Mouse (Mus musculus): ENCODE measurements around the gene Mlph. TPM values are rescaled to one million over a fixed set of nuclear protein-coding genes. Genes with fewer than 3 reads are reported as not detected.

Mlph gene
- total RNA-seq, 1 experiment, result 0.36 TPM

GRCm38 (mm10) chr1:90998891-90999611 lies 84.2 kb downstream of the Mlph start:
- Histone ChIP-seq H3K9ac (ENCODE audit: insufficient read depth, low read depth, low read length, poor library complexity, severe bottlenecking) (peak overlapping the region; percentile 73), H3K4me1 (ENCODE audit: control insufficient read depth in 2 of 2, insufficient read depth in 2 of 2, low read length in 2 of 2, poor library complexity in 1 of 2) (0 out of 4 replicates have a peak, but pooled peaks cover 0 to 1% of the 10 kb centered on the region in 2 experiments), H3K9me3 (ENCODE audit: control insufficient read depth, insufficient read depth, low read depth, low read length) (no peaks in the 10 kb centered on the region), H3K27ac (ENCODE audit: insufficient read depth, low read depth, low read length, poor library complexity, severe bottlenecking) (no peak overlapping the region), H3K36me3 (ENCODE audit: control insufficient read depth, insufficient read depth, low read length, poor library complexity, severe bottlenecking) (no peaks in the 10 kb centered on the region), H3K4me3 (ENCODE audit: insufficient read depth in 1 of 2, low read depth in 1 of 2, low read length in 2 of 2, poor library complexity in 1 of 2, severe bottlenecking in 1 of 2) (peak overlapping the region; percentile 53 to 70)
- in situ Hi-C loops (cut with MboI; ENCODE audit: low sequenced_read_pairs in 2 of 2, unreplicated experiment in 2 of 2), result no loop called here
- no peak for DNase-seq (ENCODE audit: low read depth, low spot score)
- TF ChIP-seq MAFK (IDR thresholded peaks at IDR 0.05; ENCODE audit: insufficient read depth, low read depth, low read length) (no peak), HCFC1 (IDR thresholded peaks at IDR 0.05; ENCODE audit: borderline replicate concordance, insufficient read depth, low read length) (no peak), ZC3H11A (IDR thresholded peaks at IDR 0.05; ENCODE audit: borderline replicate concordance, low read depth, low read length) (no peak), ZNF384 (IDR thresholded peaks at IDR 0.05; ENCODE audit: low read depth, low read length) (no peak), CHD2 (IDR thresholded peaks at IDR 0.05; ENCODE audit: low read depth, low read length) (no peak)

GRCm38 (mm10) chr1:90999911-91000601 lies 85.2 kb downstream of the Mlph start:
- Histone ChIP-seq H3K4me1 (ENCODE audit: control insufficient read depth in 2 of 2, insufficient read depth in 2 of 2, low read length in 2 of 2, poor library complexity in 1 of 2) (0 out of 4 replicates have a peak, but pooled peaks cover 0 to 1% of the 10 kb centered on the region in 2 experiments), H3K9ac (ENCODE audit: insufficient read depth, low read depth, low read length, poor library complexity, severe bottlenecking) (no peak overlapping the region), H3K4me3 (ENCODE audit: insufficient read depth in 1 of 2, low read depth in 1 of 2, low read length in 2 of 2, poor library complexity in 1 of 2, severe bottlenecking in 1 of 2) (no peak overlapping the region), H3K36me3 (ENCODE audit: control insufficient read depth, insufficient read depth, low read length, poor library complexity, severe bottlenecking) (no peaks in the 10 kb centered on the region), H3K9me3 (ENCODE audit: control insufficient read depth, insufficient read depth, low read depth, low read length) (no peaks in the 10 kb centered on the region), H3K27ac (ENCODE audit: insufficient read depth, low read depth, low read length, poor library complexity, severe bottlenecking) (no peak overlapping the region)
- in situ Hi-C loops (cut with MboI; ENCODE audit: low sequenced_read_pairs in 2 of 2, unreplicated experiment in 2 of 2), result no loop called here
- DNase-seq (ENCODE audit: low read depth, low spot score), result no peak
- TF ChIP-seq MAFK (IDR thresholded peaks at IDR 0.05; ENCODE audit: insufficient read depth, low read depth, low read length) (no peak), HCFC1 (IDR thresholded peaks at IDR 0.05; ENCODE audit: borderline replicate concordance, insufficient read depth, low read length) (no peak), ZNF384 (IDR thresholded peaks at IDR 0.05; ENCODE audit: low read depth, low read length) (no peak), CHD2 (IDR thresholded peaks at IDR 0.05; ENCODE audit: low read depth, low read length) (no peak), ZC3H11A (IDR thresholded peaks at IDR 0.05; ENCODE audit: borderline replicate concordance, low read depth, low read length) (no peak)

Other genes with a start within 250 kb of the Mlph start
- 0.26 and 0.89 TPM in 2 replicates for gene Col6a3, start 71.1 kb upstream of the Mlph start, total RNA-seq (2012; rRNA removed)
- gene Prlh, start 38.0 kb downstream of the Mlph start, total RNA-seq (2012; rRNA removed), result not detected in 2 replicates
- 0.62 and 0.63 TPM in 2 replicates for gene Rab17, start 54.6 kb downstream of the Mlph start, total RNA-seq (2012; rRNA removed)
- 20.5 and 31.5 TPM in 2 replicates for gene Lrrfip1, start 83.7 kb downstream of the Mlph start, total RNA-seq (2012; rRNA removed)
- 2.6 and 3.6 TPM in 2 replicates for gene Rbm44, start 230.0 kb downstream of the Mlph start, total RNA-seq (2012; rRNA removed)